Mouse (Mus musculus): ENCODE results near the gene Cish. TPM values are rescaled to one million over a fixed set of nuclear protein-coding genes. Genes with fewer than 3 reads are reported as not detected.

Gene Cish
- polyA plus RNA-seq, 1 experiment, result 0.64 TPM

DNA sequence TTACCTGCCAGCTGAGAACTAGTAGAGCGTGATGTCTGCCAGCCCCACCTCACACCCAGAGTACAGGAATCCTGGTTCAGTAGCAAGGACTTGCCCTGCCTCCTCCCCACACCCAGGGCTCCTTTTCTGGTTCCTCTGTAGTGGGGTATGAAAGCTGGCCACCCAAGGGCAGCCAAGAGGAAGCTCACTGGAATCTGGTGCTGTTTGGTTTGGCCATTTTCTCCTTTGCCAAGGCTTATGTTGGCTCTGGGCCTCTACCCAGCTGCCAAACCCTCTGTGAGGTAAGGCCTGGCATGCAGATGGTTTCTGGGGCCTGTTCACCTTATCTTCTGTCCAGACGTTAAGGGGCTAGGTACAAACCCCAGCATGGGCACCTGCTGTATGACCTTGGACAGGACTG, 20.0 kb downstream of the Cish start:
- peaks cover 12% of the 10 kb centered on the region for H3K27me3 ChIP-seq (ENCODE audit: control insufficient read depth, insufficient read depth, insufficient read length)
- no peaks in the 10 kb centered on the region for H3K36me3 ChIP-seq (ENCODE audit: control insufficient read depth, insufficient read depth)
- no peaks in the 10 kb centered on the region for H3K79me2 ChIP-seq (ENCODE audit: control insufficient read depth, insufficient read depth)
- no peak overlapping the region for H3K4me2 ChIP-seq (ENCODE audit: low read depth)
- H3ac ChIP-seq (ENCODE audit: control insufficient read depth, insufficient read length), result no peak overlapping the region
- no peak for TF ChIP-seq POLR2AphosphoS2 (IDR thresholded peaks at IDR 0.05; ENCODE audit: insufficient read length, low read depth)
- no peak for TF ChIP-seq MYOD1 (IDR thresholded peaks at IDR 0.05; ENCODE audit: control insufficient read depth in 1 of 3, insufficient read length in 2 of 3, low read depth in 2 of 3)
- TF ChIP-seq REST (IDR thresholded peaks at IDR 0.05; ENCODE audit: insufficient read depth, insufficient read length), result no peak
- no peak for TF ChIP-seq TCF12 (IDR thresholded peaks at IDR 0.05; ENCODE audit: insufficient read depth, poor library complexity, severe bottlenecking)
- no peak for TF ChIP-seq USF1 (IDR thresholded peaks at IDR 0.05; ENCODE audit: low read depth)
- TF ChIP-seq CEBPB (IDR thresholded peaks at IDR 0.05; ENCODE audit: insufficient read depth, poor library complexity, severe bottlenecking), result no peak
- no peak for TF ChIP-seq POLR2A (IDR thresholded peaks at IDR 0.05; ENCODE audit: insufficient read length, low read depth)
- no peak for TF ChIP-seq MYOG (IDR thresholded peaks at IDR 0.05; ENCODE audit: control insufficient read depth in 1 of 3, insufficient read depth in 1 of 3, insufficient read length in 2 of 3, low read depth in 2 of 3)
- TF ChIP-seq TCF3 (IDR thresholded peaks at IDR 0.05; ENCODE audit: insufficient read length, low read depth), result no peak
- H3K4me3 ChIP-seq, result no peak overlapping the region

DNA sequence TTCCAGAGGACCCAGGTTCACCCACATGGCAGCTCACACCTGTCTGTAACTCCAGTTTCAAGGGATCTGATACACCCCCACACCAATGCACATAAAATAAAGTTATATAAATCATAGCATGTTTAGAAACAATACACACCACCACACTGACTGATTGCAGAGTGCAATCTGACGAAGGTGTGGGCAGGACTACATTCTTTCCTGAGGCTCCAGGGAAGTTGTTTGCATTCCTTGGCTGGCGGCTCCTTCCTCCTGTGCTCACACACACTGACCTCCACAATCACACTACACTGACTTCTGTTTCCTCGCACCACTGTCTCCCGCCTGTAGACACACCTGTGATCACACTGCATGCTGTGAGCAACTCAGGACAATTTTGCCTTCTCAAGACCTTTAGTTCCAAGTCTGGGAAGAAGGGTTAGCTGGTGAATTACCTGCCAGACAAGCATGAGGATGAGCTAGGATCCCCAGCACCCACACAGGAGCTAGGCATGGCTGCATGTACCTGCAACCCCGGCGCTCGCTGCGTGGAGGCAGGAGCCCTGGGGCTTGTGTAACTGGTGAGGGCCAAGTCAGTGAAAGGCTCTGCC, 26.7 kb downstream of the Cish start:
- H3K4me2 ChIP-seq (ENCODE audit: low read depth), result no peak overlapping the region
- no peaks in the 10 kb centered on the region for H3K27me3 ChIP-seq (ENCODE audit: control insufficient read depth, insufficient read depth, insufficient read length)
- no peak overlapping the region for H3ac ChIP-seq (ENCODE audit: control insufficient read depth, insufficient read length)
- no peaks in the 10 kb centered on the region for H3K79me2 ChIP-seq (ENCODE audit: control insufficient read depth, insufficient read depth)
- H3K36me3 ChIP-seq (ENCODE audit: control insufficient read depth, insufficient read depth), result no peaks in the 10 kb centered on the region
- TF ChIP-seq MYOG (IDR thresholded peaks at IDR 0.05; ENCODE audit: control insufficient read depth in 1 of 3, insufficient read depth in 1 of 3, insufficient read length in 2 of 3, low read depth in 2 of 3) (no peak), USF1 (IDR thresholded peaks at IDR 0.05; ENCODE audit: low read depth) (no peak), POLR2A (IDR thresholded peaks at IDR 0.05; ENCODE audit: insufficient read length, low read depth) (no peak), CEBPB (IDR thresholded peaks at IDR 0.05; ENCODE audit: insufficient read depth, poor library complexity, severe bottlenecking) (no peak), MYOD1 (IDR thresholded peaks at IDR 0.05; ENCODE audit: control insufficient read depth in 1 of 3, insufficient read length in 2 of 3, low read depth in 2 of 3) (peak in 1 of 3 experiments; percentile 36), SRF (IDR thresholded peaks at IDR 0.05; ENCODE audit: control insufficient read depth, insufficient read length, low read depth) (no peak)
- no peak overlapping the region for H3K4me3 ChIP-seq

DNA sequence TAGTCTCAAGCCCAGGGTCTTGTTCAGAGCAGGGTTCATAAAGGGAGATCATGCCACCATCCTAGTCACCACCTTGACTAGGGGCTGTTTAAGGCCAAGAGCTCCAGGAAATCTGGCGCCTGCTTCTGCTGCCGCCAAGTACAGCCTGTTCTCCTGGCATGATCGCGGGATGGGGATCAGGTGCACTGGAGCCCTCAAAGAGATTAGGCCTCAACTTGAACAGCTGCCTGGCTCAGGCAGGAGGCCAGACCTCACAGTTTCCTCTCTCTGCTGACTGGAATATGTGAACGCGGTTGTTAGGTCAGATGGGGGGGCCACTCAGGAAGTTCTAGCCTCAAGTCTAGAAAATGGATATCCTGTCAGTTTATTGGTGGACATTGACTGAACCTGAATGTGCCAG, 27.7 kb downstream of the Cish start:
- Histone ChIP-seq H3K27me3 (ENCODE audit: control insufficient read depth, insufficient read depth, insufficient read length) (no peaks in the 10 kb centered on the region), H3K79me2 (ENCODE audit: control insufficient read depth, insufficient read depth) (no peaks in the 10 kb centered on the region), H3K4me3 (no peak overlapping the region), H3K4me2 (ENCODE audit: low read depth) (no peak overlapping the region), H3K36me3 (ENCODE audit: control insufficient read depth, insufficient read depth) (no peaks in the 10 kb centered on the region), H3ac (ENCODE audit: control insufficient read depth, insufficient read length) (no peak overlapping the region)
- TF ChIP-seq MYOG (IDR thresholded peaks at IDR 0.05; ENCODE audit: control insufficient read depth in 1 of 3, insufficient read depth in 1 of 3, insufficient read length in 2 of 3, low read depth in 2 of 3) (peak; percentile 70 to 89 (median 72)), TCF12 (IDR thresholded peaks at IDR 0.05; ENCODE audit: insufficient read depth, poor library complexity, severe bottlenecking) (peak; percentile 31), TCF3 (IDR thresholded peaks at IDR 0.05; ENCODE audit: insufficient read length, low read depth) (no peak), MYOD1 (IDR thresholded peaks at IDR 0.05; ENCODE audit: control insufficient read depth in 1 of 3, insufficient read length in 2 of 3, low read depth in 2 of 3) (peak; percentile 42 to 85 (median 66)), MAX (IDR thresholded peaks at IDR 0.05; ENCODE audit: low read depth) (no peak)

DNA sequence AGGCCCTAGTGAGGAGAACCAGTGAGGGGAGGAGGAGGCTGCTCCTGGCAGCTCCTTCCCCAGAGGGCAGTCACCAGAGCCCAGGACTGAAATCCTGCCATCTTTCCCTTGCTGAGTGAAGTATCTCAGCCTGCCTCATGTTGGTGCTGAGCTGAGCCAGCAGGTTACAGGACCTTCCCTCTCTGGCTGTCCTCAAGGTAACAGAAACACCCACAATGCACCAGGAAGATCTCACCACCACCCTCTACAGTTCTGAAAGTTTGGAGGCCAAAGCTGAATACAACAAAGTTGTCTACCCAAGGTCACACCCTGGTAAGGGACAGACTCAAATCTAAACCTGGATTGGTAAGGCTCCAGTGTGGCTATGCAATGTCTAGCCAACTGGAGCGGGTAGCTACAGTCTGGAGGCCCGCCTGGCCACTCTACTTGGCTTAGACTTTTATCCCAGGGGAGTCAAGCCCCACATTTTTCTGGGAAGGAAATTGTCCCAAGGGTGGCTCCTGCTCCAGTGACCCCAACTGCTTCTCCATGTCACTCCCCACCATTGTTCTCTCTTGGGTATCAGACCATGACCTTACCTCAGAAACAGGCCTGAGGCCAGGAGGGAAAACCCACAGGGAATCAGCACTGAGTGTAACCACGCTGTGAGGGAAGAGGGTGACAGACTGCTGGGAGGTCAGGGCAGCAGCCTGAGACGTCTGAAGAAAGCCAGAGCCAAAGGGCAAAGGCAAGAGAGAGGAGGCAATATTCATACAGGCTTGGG, 29.2 kb downstream of the Cish start:
- Histone ChIP-seq H3K4me3 (no peak overlapping the region), H3K27me3 (ENCODE audit: control insufficient read depth, insufficient read depth, insufficient read length) (no peaks in the 10 kb centered on the region), H3ac (ENCODE audit: control insufficient read depth, insufficient read length) (no peak overlapping the region), H3K36me3 (ENCODE audit: control insufficient read depth, insufficient read depth) (no peaks in the 10 kb centered on the region), H3K4me2 (ENCODE audit: low read depth) (no peak overlapping the region), H3K79me2 (ENCODE audit: control insufficient read depth, insufficient read depth) (no peaks in the 10 kb centered on the region)
- no peak for TF ChIP-seq E2F4 (IDR thresholded peaks at IDR 0.05; ENCODE audit: insufficient read depth)
- no peak for TF ChIP-seq MYOG (IDR thresholded peaks at IDR 0.05; ENCODE audit: control insufficient read depth in 1 of 3, insufficient read depth in 1 of 3, insufficient read length in 2 of 3, low read depth in 2 of 3)
- TF ChIP-seq TCF3 (IDR thresholded peaks at IDR 0.05; ENCODE audit: insufficient read length, low read depth), result no peak
- no peak for TF ChIP-seq TCF12 (IDR thresholded peaks at IDR 0.05; ENCODE audit: insufficient read depth, poor library complexity, severe bottlenecking)
- TF ChIP-seq POLR2A (IDR thresholded peaks at IDR 0.05; ENCODE audit: insufficient read length, low read depth), result no peak
- TF ChIP-seq CEBPB (IDR thresholded peaks at IDR 0.05; ENCODE audit: insufficient read depth, poor library complexity, severe bottlenecking), result no peak
- TF ChIP-seq POLR2AphosphoS2 (IDR thresholded peaks at IDR 0.05; ENCODE audit: insufficient read length, low read depth), result no peak

DNA sequence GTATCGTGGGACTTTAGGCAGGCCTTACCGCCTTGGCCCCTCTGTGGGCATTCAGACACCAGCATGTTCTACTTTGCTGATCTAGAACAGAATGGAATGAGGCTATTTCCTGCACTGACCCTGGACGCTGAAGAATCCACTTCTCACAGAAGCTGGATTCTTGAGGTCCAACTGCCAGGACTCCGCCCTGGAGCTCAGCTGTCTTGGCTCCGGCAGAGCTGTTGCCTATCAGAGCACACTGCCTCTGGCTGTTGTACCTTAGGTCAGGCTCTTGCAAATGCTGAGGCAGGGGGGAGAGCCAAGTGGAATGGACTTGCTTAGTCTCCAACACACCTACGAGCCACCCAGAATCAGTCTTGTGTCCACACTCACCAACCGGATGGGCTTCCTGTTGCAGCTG, 30.1 kb downstream of the Cish start:
- TF ChIP-seq TCF3 (IDR thresholded peaks at IDR 0.05; ENCODE audit: insufficient read length, low read depth) (no peak), MYOG (IDR thresholded peaks at IDR 0.05; ENCODE audit: control insufficient read depth in 1 of 3, insufficient read depth in 1 of 3, insufficient read length in 2 of 3, low read depth in 2 of 3) (peak; percentile 38 to 90 (median 57)), CEBPB (IDR thresholded peaks at IDR 0.05; ENCODE audit: insufficient read depth, poor library complexity, severe bottlenecking) (no peak), MYOD1 (IDR thresholded peaks at IDR 0.05; ENCODE audit: control insufficient read depth in 1 of 3, insufficient read length in 2 of 3, low read depth in 2 of 3) (peak in 2 of 3 experiments; percentile 53 to 67)
- no peak overlapping the region for H3K4me3 ChIP-seq
- no peaks in the 10 kb centered on the region for H3K27me3 ChIP-seq (ENCODE audit: control insufficient read depth, insufficient read depth, insufficient read length)

More for the DNA sequence above, 30.1 kb downstream of the Cish start:
- no peaks in the 10 kb centered on the region for H3K36me3 ChIP-seq (ENCODE audit: control insufficient read depth, insufficient read depth)
- H3K4me2 ChIP-seq (ENCODE audit: low read depth), result no peak overlapping the region
- H3K79me2 ChIP-seq (ENCODE audit: control insufficient read depth, insufficient read depth), result no peaks in the 10 kb centered on the region
- no peak overlapping the region for H3ac ChIP-seq (ENCODE audit: control insufficient read depth, insufficient read length)

All from myocyte (in vitro differentiated cells).